ENCODE assay signal across 15 mouse cellular contexts in genomic region chr7:141381068-141381835, GRCm38 (mm10). TPM values are rescaled to one million over a fixed set of nuclear protein-coding genes. Genes with fewer than 3 reads are reported as not detected.
DNase-seq lines count a peak whose midpoint lies in the region; ATAC-seq and TF ChIP-seq lines count a peak whose summit lies in the region.
"Had no signal": no experiment of that assay in that cellular context is flagged by ENCODE, and none has a peak within 500 bp of the region (broad histone marks: within the 10 kb centered on the region; RNA-seq: fewer than 3 reads in every experiment).

No protein-coding gene starts in this region.

- 0 out of 2 replicates have a peak overlapping the region, but pooled peaks have one; percentile 15 for H3K27ac ChIP-seq in liver, embryonic 12.5 days
- H3K27ac ChIP-seq in liver, embryonic 11.5 days (ENCODE audit: low read depth, low read length): no peak overlapping the region
- peak overlapping the region; percentile 2; the same call in 1 of the 2 replicates for H3K27ac ChIP-seq in bone marrow, adult 2 months (ENCODE audit: control insufficient read depth, insufficient read depth, low read depth, low read length, poor library complexity)
- no peak overlapping the region for H3K27ac ChIP-seq in kidney, adult 2 months (ENCODE audit: insufficient read depth, low read depth, low read length)
- no peak overlapping the region for H3K27ac ChIP-seq in hindbrain, embryonic 16.5 days (ENCODE audit: low read depth, low read length)
- H3K27ac ChIP-seq: heart, embryonic 13.5 days had no signal

- no peaks in the 10 kb centered on the region for H3K36me3 ChIP-seq in liver, embryonic 12.5 days
- no peaks in the 10 kb centered on the region for H3K36me3 ChIP-seq in liver, embryonic 11.5 days (ENCODE audit: control insufficient read depth, insufficient read depth, low read length)
- no peaks in the 10 kb centered on the region for H3K36me3 ChIP-seq in kidney, adult 2 months (ENCODE audit: control insufficient read depth, insufficient read depth, low read length)
- H3K36me3 ChIP-seq in hindbrain, embryonic 16.5 days (ENCODE audit: control insufficient read depth, insufficient read depth, low read length): no peaks in the 10 kb centered on the region
- H3K36me3 ChIP-seq: heart, embryonic 13.5 days had no signal

- H3K4me2 ChIP-seq in liver, embryonic 12.5 days: no peak overlapping the region
- H3K4me2 ChIP-seq in liver, embryonic 11.5 days: no peak overlapping the region
- H3K4me2 ChIP-seq in hindbrain, embryonic 16.5 days (ENCODE audit: low read length): no peak overlapping the region
- H3K4me2 ChIP-seq: heart, embryonic 13.5 days; lung, embryonic 14.5 days had no signal

- peaks cover 28% of the 10 kb centered on the region for H3K4me1 ChIP-seq in liver, embryonic 12.5 days
- no peaks in the 10 kb centered on the region; the same call in 1 of the 2 replicates for H3K4me1 ChIP-seq in liver, embryonic 11.5 days (replicated peaks; ENCODE audit: control insufficient read depth, insufficient read depth, low read length)
- peaks cover 3% of the 10 kb centered on the region; the same call in 1 of the 2 replicates for H3K4me1 ChIP-seq in bone marrow, adult 2 months (ENCODE audit: control insufficient read depth, insufficient read depth, low read length)
- no peaks in the 10 kb centered on the region for H3K4me1 ChIP-seq in kidney, adult 2 months (ENCODE audit: control insufficient read depth, insufficient read depth, low read length)
- no peaks in the 10 kb centered on the region for H3K4me1 ChIP-seq in hindbrain, embryonic 16.5 days (ENCODE audit: control insufficient read depth, insufficient read depth, low read depth, low read length)
- H3K4me1 ChIP-seq: heart, embryonic 13.5 days had no signal

- H3K9me3 ChIP-seq in liver, embryonic 12.5 days (replicated peaks): no peaks in the 10 kb centered on the region
- H3K9me3 ChIP-seq in liver, embryonic 11.5 days (ENCODE audit: control insufficient read depth, low read length): no peaks in the 10 kb centered on the region
- H3K9me3 ChIP-seq in hindbrain, embryonic 16.5 days (ENCODE audit: control insufficient read depth, low read length): no peaks in the 10 kb centered on the region
- H3K9me3 ChIP-seq: heart, embryonic 13.5 days; megakaryocyte, embryonic 14.5 days had no signal

- no peaks in the 10 kb centered on the region; the same call in 1 of the 2 replicates for H3K27me3 ChIP-seq in liver, embryonic 12.5 days (replicated peaks)
- H3K27me3 ChIP-seq in liver, embryonic 11.5 days (replicated peaks; ENCODE audit: control insufficient read depth, insufficient read depth, low read length): 0 out of 2 replicates have a peak, but pooled peaks cover 2% of the 10 kb centered on the region
- H3K27me3 ChIP-seq in kidney, adult 2 months (replicated peaks; ENCODE audit: control insufficient read depth, insufficient read depth, low read length): no peaks in the 10 kb centered on the region
- H3K27me3 ChIP-seq in hindbrain, embryonic 16.5 days (replicated peaks; ENCODE audit: control insufficient read depth, insufficient read depth, low read length): no peaks in the 10 kb centered on the region
- H3K27me3 ChIP-seq: Patski had no signal

- no peak overlapping the region for H3K4me3 ChIP-seq in liver, embryonic 12.5 days
- no peak overlapping the region for H3K4me3 ChIP-seq in liver, embryonic 11.5 days (ENCODE audit: low read depth, low read length)
- no peak overlapping the region for H3K4me3 ChIP-seq in bone marrow, adult 2 months (replicated peaks; ENCODE audit: control insufficient read depth, low read depth, low read length)
- no peak overlapping the region for H3K4me3 ChIP-seq in kidney, adult 2 months (ENCODE audit: insufficient read depth, low read depth, low read length)
- H3K4me3 ChIP-seq in hindbrain, embryonic 16.5 days (ENCODE audit: low read length): no peak overlapping the region
- H3K4me3 ChIP-seq: heart, embryonic 13.5 days; megakaryocyte, embryonic 14.5 days had no signal

- 61% methylated on average over 4 of the region's 4 CpGs for WGBS in liver, embryonic 12.5 days (ENCODE audit: insufficient replicate concordance)
- 66% methylated on average over 4 of the region's 4 CpGs for WGBS in liver, embryonic 11.5 days
- WGBS in bone marrow, adult 2 months: 48% methylated on average over 4 of the region's 4 CpGs
- WGBS in kidney, adult 2 months: 82% methylated on average over 4 of the region's 4 CpGs
- WGBS in hindbrain, embryonic 16.5 days: 81% methylated on average over 4 of the region's 4 CpGs

- DNase-seq in liver, embryonic 11.5 days (ENCODE audit: low spot score): no peak
- DNase-seq in fibroblast of lung, adult 2 months (ENCODE audit: low read depth): peak; percentile 34
- DNase-seq in kidney, adult 2 months: no peak
- DNase-seq: cerebellum, postnatal 25 days; gastrocnemius, postnatal 10 days; heart, postnatal 4 days; lung, embryonic 14.5 days had no signal

- no peak for TF ChIP-seq POLR2A in bone marrow, adult 2 months (IDR thresholded peaks at IDR 0.05; ENCODE audit: borderline replicate concordance, control insufficient read depth, low read depth, low read length)
- TF ChIP-seq POLR2A in kidney, adult 2 months (IDR thresholded peaks at IDR 0.05; ENCODE audit: low read depth, low read length): no peak

- ATAC-seq in liver, embryonic 12.5 days: no peak
- ATAC-seq in liver, embryonic 11.5 days (replicated peaks; ENCODE audit: low FRiP score): no peak
- ATAC-seq in neutrophil, adult 5-6 weeks (ENCODE audit: extremely low read depth, insufficient number of reproducible peaks, low FRiP score, poor library complexity, severe bottlenecking): peak; percentile 43; the same call in 1 of the 2 replicates
- ATAC-seq in hindbrain, embryonic 16.5 days: no peak
- ATAC-seq: midbrain, embryonic 16.5 days; Patski had no signal

- no peak for TF ChIP-seq CTCF in bone marrow, adult 2 months (IDR thresholded peaks at IDR 0.05; ENCODE audit: control insufficient read depth, insufficient read depth, low read length)
- TF ChIP-seq CTCF in kidney, adult 2 months (conservative IDR thresholded peaks at IDR 0.05; ENCODE audit: insufficient read depth, insufficient read length, low read depth, low read length): no peak

- no peak overlapping the region for H3K9ac ChIP-seq in liver, embryonic 12.5 days
- H3K9ac ChIP-seq in liver, embryonic 11.5 days (ENCODE audit: low read depth, low read length): no peak overlapping the region
- H3K9ac ChIP-seq in hindbrain, embryonic 16.5 days (ENCODE audit: low read depth, low read length): no peak overlapping the region
- H3K9ac ChIP-seq: heart, embryonic 13.5 days; lung, embryonic 14.5 days had no signal

RNA-seq across cellular contexts. Expression of gene Taldo1, which starts 10.7 kb away (rescaled TPM):
- polyA plus RNA-seq in liver, embryonic 12.5 days (2016; fragmentation: Nextera tagmentation; extraction: Ambion mirVana): 516 and 525 TPM in 2 replicates
- polyA plus RNA-seq in liver, embryonic 11.5 days (2014; fragmentation: Nextera tagmentation; extraction: Ambion mirVana): 442 and 472 TPM in 2 replicates
- 324 and 522 TPM in 2 replicates for polyA plus RNA-seq in bone marrow, adult 2 months (2011; ENCODE audit: insufficient read depth, insufficient read length, low replicate concordance, missing spikeins)
- total RNA-seq in neutrophil, adult 5-6 weeks (2017): 1,594 and 1,707 TPM in 2 replicates
- 321 and 366 TPM in 2 replicates for polyA plus RNA-seq in kidney, adult 2 months (2012; rRNA removed)
- polyA plus RNA-seq in hindbrain, embryonic 16.5 days (2015; fragmentation: Nextera tagmentation; extraction: Ambion mirVana): 276 and 284 TPM in 2 replicates

RNA-seq across cellular contexts. Expression of gene Gatd1, which starts 32.7 kb away (rescaled TPM):
- 21.1 and 22.8 TPM in 2 replicates for polyA plus RNA-seq in liver, embryonic 12.5 days (2016; fragmentation: Nextera tagmentation; extraction: Ambion mirVana)
- 35.0 and 41.6 TPM in 2 replicates for polyA plus RNA-seq in liver, embryonic 11.5 days (2014; fragmentation: Nextera tagmentation; extraction: Ambion mirVana)
- 26.2 and 33.6 TPM in 2 replicates for polyA plus RNA-seq in bone marrow, adult 2 months (2011; ENCODE audit: insufficient read depth, insufficient read length, low replicate concordance, missing spikeins)
- total RNA-seq in neutrophil, adult 5-6 weeks (2017): 16.8 and 21.9 TPM in 2 replicates
- polyA plus RNA-seq in kidney, adult 2 months (2012; rRNA removed): 51.7 and 58.4 TPM in 2 replicates
- 51.8 and 55.2 TPM in 2 replicates for polyA plus RNA-seq in hindbrain, embryonic 16.5 days (2015; fragmentation: Nextera tagmentation; extraction: Ambion mirVana)

RNA-seq across cellular contexts. Expression of gene Eps8l2, which starts 42.6 kb away (rescaled TPM):
- 4.9 and 5.6 TPM in 2 replicates for polyA plus RNA-seq in liver, embryonic 12.5 days (2016; fragmentation: Nextera tagmentation; extraction: Ambion mirVana)
- polyA plus RNA-seq in liver, embryonic 11.5 days (2014; fragmentation: Nextera tagmentation; extraction: Ambion mirVana): 5.4 and 7.7 TPM in 2 replicates
- polyA plus RNA-seq in bone marrow, adult 2 months (2011; ENCODE audit: insufficient read depth, insufficient read length, low replicate concordance, missing spikeins): 0.57 and 0.79 TPM in 2 replicates
- total RNA-seq in neutrophil, adult 5-6 weeks (2017): 3.1 and 7.9 TPM in 2 replicates
- 245 and 297 TPM in 2 replicates for polyA plus RNA-seq in kidney, adult 2 months (2012; rRNA removed)
- polyA plus RNA-seq in hindbrain, embryonic 16.5 days (2015; fragmentation: Nextera tagmentation; extraction: Ambion mirVana): 2.5 and 3.1 TPM in 2 replicates

RNA-seq across cellular contexts. Expression of gene Cend1, which starts 48.0 kb away (rescaled TPM):
- polyA plus RNA-seq in liver, embryonic 12.5 days (2016; fragmentation: Nextera tagmentation; extraction: Ambion mirVana): 0.10 and 0.16 TPM in 2 replicates
- 0.16 and 0.27 TPM in 2 replicates for polyA plus RNA-seq in liver, embryonic 11.5 days (2014; fragmentation: Nextera tagmentation; extraction: Ambion mirVana)
- 3.4 TPM in 1 of 2 replicates, not detected in the other for polyA plus RNA-seq in bone marrow, adult 2 months (2011; ENCODE audit: insufficient read depth, insufficient read length, low replicate concordance, missing spikeins)
- total RNA-seq in neutrophil, adult 5-6 weeks (2017): 0.25 TPM in 1 of 2 replicates, not detected in the other
- polyA plus RNA-seq in kidney, adult 2 months (2012; rRNA removed): 0.98 and 1.3 TPM in 2 replicates
- polyA plus RNA-seq in hindbrain, embryonic 16.5 days (2015; fragmentation: Nextera tagmentation; extraction: Ambion mirVana): 226 and 245 TPM in 2 replicates
- polyA plus RNA-seq: lung, embryonic 14.5 days had no signal

RNA-seq across cellular contexts. Expression of gene Tmem80, which starts 53.7 kb away (rescaled TPM):
- polyA plus RNA-seq in liver, embryonic 12.5 days (2016; fragmentation: Nextera tagmentation; extraction: Ambion mirVana): 24.3 and 24.8 TPM in 2 replicates
- 22.2 and 27.4 TPM in 2 replicates for polyA plus RNA-seq in liver, embryonic 11.5 days (2014; fragmentation: Nextera tagmentation; extraction: Ambion mirVana)
- polyA plus RNA-seq in bone marrow, adult 2 months (2011; ENCODE audit: insufficient read depth, insufficient read length, low replicate concordance, missing spikeins): 23.5 and 33.0 TPM in 2 replicates
- 24.2 and 24.7 TPM in 2 replicates for total RNA-seq in neutrophil, adult 5-6 weeks (2017)
- 53.7 and 61.4 TPM in 2 replicates for polyA plus RNA-seq in kidney, adult 2 months (2012; rRNA removed)
- polyA plus RNA-seq in hindbrain, embryonic 16.5 days (2015; fragmentation: Nextera tagmentation; extraction: Ambion mirVana): 48.2 and 52.2 TPM in 2 replicates

Comparison
In these comparisons a context has a peak if more than half of its experiments do, and no peak if none do; other contexts are left out.
1. H3K27ac ChIP-seq: peak in liver, embryonic 12.5 days (single experiment) and bone marrow, adult 2 months (single experiment); none in liver, embryonic 11.5 days (single experiment), kidney, adult 2 months (single experiment) and hindbrain, embryonic 16.5 days (single experiment).
2. RNA of gene Eps8l2, which starts 42.6 kb away (polyA plus RNA-seq): 245 to 297 TPM in kidney, adult 2 months; 5.4 to 7.7 TPM in liver, embryonic 11.5 days, 4.9 to 5.6 TPM in liver, embryonic 12.5 days, 2.5 to 3.1 TPM in hindbrain, embryonic 16.5 days and 0.57 to 0.79 TPM in bone marrow, adult 2 months; every median in the first group is over 10 times any median in the second.